Comparison of ENCODE assay signal across 9 mouse cellular contexts in the genomic region with DNA sequence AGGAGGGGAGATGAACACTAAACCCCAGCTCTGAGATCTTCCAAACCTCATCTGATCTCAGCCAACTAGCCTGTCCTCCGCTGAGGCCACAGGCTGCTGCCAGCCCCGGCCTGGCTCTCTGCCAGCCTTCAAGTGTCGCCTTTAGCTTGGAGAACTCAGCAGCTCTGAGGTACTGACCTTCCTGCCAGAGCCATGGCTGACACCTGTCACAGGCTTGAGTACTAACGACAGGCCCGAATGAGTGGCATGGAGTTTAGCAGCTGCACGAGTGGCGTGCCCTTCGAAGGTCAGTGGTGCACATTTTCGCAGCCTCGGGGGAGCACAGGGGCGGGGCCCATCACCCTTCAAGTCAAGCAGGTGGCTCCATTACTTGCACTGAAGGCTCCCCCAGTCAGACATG.
A peak's percentile ranks its signal among the peaks of the same experiment; 100 is the strongest.
DNase-seq lines count a peak whose midpoint lies in the region; ATAC-seq lines count a peak whose summit lies in the region.
"Had no signal": no experiment of that assay in that cellular context is flagged by ENCODE, and none has a peak within 500 bp of the region (broad histone marks: within the 10 kb centered on the region; RNA-seq: fewer than 3 reads in every experiment).

No protein-coding gene starts in this region.

- DNase-seq in adrenal gland, adult (ENCODE audit: inconsistent age in 2 of 2, low spot score in 1 of 2), result peak; percentile 44 to 75
- DNase-seq in adrenal gland, adult 8-10 months, result no peak
- peak; percentile 82 for DNase-seq in adrenal gland, postnatal 10 days
- DNase-seq in gastrocnemius, postnatal 10 days, result peak; percentile 74
- no peak for DNase-seq in left cerebral cortex, postnatal 10 days (ENCODE audit: extremely low spot score in 1 of 2, low spot score in 2 of 2)
- DNase-seq in spleen, adult 18-20 months, result no peak

- H3K9me3 ChIP-seq in intestine, embryonic 16.5 days (ENCODE audit: control insufficient read depth, low read length), result no peaks in the 10 kb centered on the region
- H3K9me3 ChIP-seq: megakaryocyte, embryonic 14.5 days had no signal

- no peaks in the 10 kb centered on the region for H3K27me3 ChIP-seq in intestine, embryonic 16.5 days (replicated peaks; ENCODE audit: control insufficient read depth, insufficient read depth, low read length)
- H3K27me3 ChIP-seq: megakaryocyte, embryonic 14.5 days had no signal

- H3K36me3 ChIP-seq in intestine, embryonic 16.5 days (ENCODE audit: control insufficient read depth, insufficient read depth, low read length), result no peaks in the 10 kb centered on the region

- H3K4me2 ChIP-seq in intestine, embryonic 16.5 days (ENCODE audit: low read depth, low read length), result no peak overlapping the region

- H3K9ac ChIP-seq in intestine, embryonic 16.5 days (ENCODE audit: low read depth, low read length), result no peak overlapping the region

- no peak overlapping the region for H3K4me3 ChIP-seq in intestine, embryonic 16.5 days (ENCODE audit: low read length)
- H3K4me3 ChIP-seq: megakaryocyte, embryonic 14.5 days had no signal

- H3K4me1 ChIP-seq in intestine, embryonic 16.5 days (ENCODE audit: control insufficient read depth, insufficient read depth, low read length), result peaks cover 10% of the 10 kb centered on the region
- H3K4me1 ChIP-seq: megakaryocyte, embryonic 14.5 days had no signal

- intact Hi-C loops in left cerebral cortex, postnatal 10 days (cut with DNase I), result no loop called here

- 0 out of 2 replicates have a peak, but pooled peaks have one; percentile 20 for ATAC-seq in intestine, embryonic 16.5 days
- ATAC-seq in erythroid progenitor cell, adult 5-6 weeks (replicated peaks; ENCODE audit: low FRiP score, poor library complexity, severe bottlenecking), result no peak

- 70% methylated on average over 11 of the region's 11 CpGs for WGBS in intestine, embryonic 16.5 days

- H3K27ac ChIP-seq in intestine, embryonic 16.5 days (ENCODE audit: low read length), result no peak overlapping the region

Comparison
In these comparisons a context has a peak if more than half of its experiments do, and no peak if none do; other contexts are left out.
1. DNase-seq: peak in adrenal gland, adult (2 of 2), adrenal gland, postnatal 10 days (single experiment) and gastrocnemius, postnatal 10 days (single experiment); none in adrenal gland, adult 8-10 months (single experiment), left cerebral cortex, postnatal 10 days (0 of 2) and spleen, adult 18-20 months (0 of 2).